Mouse (Mus musculus) forebrain, embryonic 10.5 days (tissue): Measurements from ENCODE around the gene Ankrd55. TPM values are rescaled to one million over a fixed set of nuclear protein-coding genes. Genes with fewer than 3 reads are reported as not detected.
"Not testable (repeated sequence)": the region's sequence is repeated elsewhere in the genome, so short reads cannot be mapped to it uniquely, and the experiment has no call there.

Experiments used
- DNase-seq: peaks from one replicate; pipeline ENCODE4 v3.0.0-alpha.2; 2017; ENCODE audit warnings: low spot score; ENCODE audit errors: extremely low spot score
- H3K27ac ChIP-seq: fragments of 300-500 bp; sonication (generic); 2 replicates; pipeline ENCODE4 v1.5.1; 2016; ENCODE audit warnings: mild to moderate bottlenecking
- H3K27me3 ChIP-seq: fragments of 300-500 bp; sonication (generic); 2 replicates; pipeline ENCODE4 v1.6.1; 2016; ENCODE audit warnings: mild to moderate bottlenecking; ENCODE audit not compliant: poor library complexity, severe bottlenecking
- H3K36me3 ChIP-seq: fragments of 300-500 bp; sonication (generic); replicated peaks from 2 replicates; pipeline ENCODE4 v1.6.1; 2016; ENCODE audit warnings: mild to moderate bottlenecking, moderate library complexity
- H3K4me1 ChIP-seq: fragments of 300-500 bp; sonication (generic); 2 replicates; pipeline ENCODE4 v1.6.1; 2016
- H3K4me3 ChIP-seq: fragments of 300-500 bp; sonication (generic); 2 replicates; pipeline ENCODE4 v1.5.1; 2016; ENCODE audit warnings: mild to moderate bottlenecking, moderate library complexity
- H3K9me3 ChIP-seq: fragments of 300-500 bp; sonication (generic); 2 replicates; pipeline ENCODE4 v1.6.1; 2016; ENCODE audit warnings: mild to moderate bottlenecking, moderate library complexity
- WGBS: fragments of 180-500 bp; shearing (Covaris S2); methylation state at CpG from one replicate; pipeline ENCODE4 v1.1.7; 2016; 5-methylcytosine and 5-hydroxymethylcytosine counted together
- polyA plus RNA-seq: library from polyadenylated mRNA; unstranded; fragments of >200 nt; fragmentation: Nextera tagmentation; extraction: Ambion mirVana; gene quantifications from 2 replicates; pipeline ENCODE4 v1.2.1, GENCODE M21; 2016

Gene Ankrd55
- polyA plus RNA-seq, 1 experiment from 2014 or later, result 0.60 TPM

GRCm38 (mm10) chr13:112303429-112303828, 15.2 kb downstream of the Ankrd55 start:
- Histone ChIP-seq H3K27ac (no peak overlapping the region), H3K27me3 (no peaks in the 10 kb centered on the region), H3K9me3 (no peaks in the 10 kb centered on the region), H3K36me3 (no peaks in the 10 kb centered on the region), H3K4me3 (no peak overlapping the region), H3K4me1 (no peaks in the 10 kb centered on the region)
- DNase-seq, result no peak
- 89% methylated on average over 2 of the region's 2 CpGs for WGBS

GRCm38 (mm10) chr13:112308672-112309071, 20.4 kb downstream of the Ankrd55 start:
- 20% methylated on average over 1 of the region's 1 CpGs for WGBS
- Histone ChIP-seq H3K9me3 (no peaks in the 10 kb centered on the region), H3K36me3 (no peaks in the 10 kb centered on the region), H3K27me3 (no peaks in the 10 kb centered on the region), H3K4me3 (no peak overlapping the region), H3K27ac (no peak overlapping the region), H3K4me1 (no peaks in the 10 kb centered on the region)
- DNase-seq, result no peak

GRCm38 (mm10) chr13:112311611-112312010, 23.4 kb downstream of the Ankrd55 start:
- not testable (repeated sequence) for H3K4me3 ChIP-seq, H3K9me3 ChIP-seq, H3K4me1 ChIP-seq, H3K36me3 ChIP-seq, H3K27me3 ChIP-seq, H3K27ac ChIP-seq, DNase-seq
- 86% methylated on average over 3 of the region's 3 CpGs for WGBS

GRCm38 (mm10) chr13:112315442-112315841, 27.2 kb downstream of the Ankrd55 start:
- WGBS, result 30% methylated on average over 3 of the region's 3 CpGs
- H3K27ac ChIP-seq, result no peak overlapping the region
- peaks cover 10% of the 10 kb centered on the region for H3K4me1 ChIP-seq
- no peak for DNase-seq
- no peaks in the 10 kb centered on the region for H3K36me3 ChIP-seq
- no peaks in the 10 kb centered on the region; the same call in 1 of the 2 replicates for H3K9me3 ChIP-seq
- no peaks in the 10 kb centered on the region for H3K27me3 ChIP-seq
- no peak overlapping the region for H3K4me3 ChIP-seq

GRCm38 (mm10) chr13:112316622-112317482, 28.6 kb downstream of the Ankrd55 start:
- DNase-seq, result no peak
- Histone ChIP-seq H3K9me3 (no peaks in the 10 kb centered on the region; the same call in 1 of the 2 replicates), H3K36me3 (no peaks in the 10 kb centered on the region), H3K4me3 (no peak overlapping the region), H3K27me3 (no peaks in the 10 kb centered on the region), H3K27ac (no peak overlapping the region), H3K4me1 (peaks cover 10% of the 10 kb centered on the region)
- WGBS, result 88% methylated on average over 11 of the region's 11 CpGs

DNA sequence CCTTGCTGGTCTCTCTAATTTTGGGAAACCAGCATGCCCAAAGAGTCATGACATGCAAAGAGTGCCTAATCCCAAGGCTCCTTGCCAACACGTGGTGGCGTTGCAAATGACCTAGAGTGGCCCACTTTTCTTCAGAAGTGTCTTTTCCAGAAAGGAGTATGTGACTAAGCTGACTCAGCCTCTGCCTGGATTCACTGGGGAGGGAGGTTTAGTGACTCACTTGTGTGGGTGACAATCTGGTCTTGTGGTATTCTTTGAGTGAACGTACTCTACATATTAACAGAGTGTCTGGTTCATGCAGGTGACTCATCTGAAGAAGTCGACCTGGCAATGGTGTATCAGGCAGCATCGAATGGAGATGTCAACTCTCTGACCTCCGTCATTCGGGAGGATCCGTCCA, 29.9 kb downstream of the Ankrd55 start:
- Histone ChIP-seq H3K36me3 (no peaks in the 10 kb centered on the region), H3K9me3 (no peaks in the 10 kb centered on the region; the same call in 1 of the 2 replicates), H3K27me3 (no peaks in the 10 kb centered on the region), H3K4me1 (peaks cover 10% of the 10 kb centered on the region), H3K4me3 (no peak overlapping the region), H3K27ac (no peak overlapping the region)
- 87% methylated on average over 8 of the region's 8 CpGs for WGBS
- no peak for DNase-seq

- Histone ChIP-seq H3K27ac (no peak overlapping the region), H3K4me1 (no peaks in the 10 kb centered on the region), H3K36me3 (no peaks in the 10 kb centered on the region), H3K27me3 (no peaks in the 10 kb centered on the region), H3K4me3 (no peak overlapping the region), H3K9me3 (no peaks in the 10 kb centered on the region; the same call in 1 of the 2 replicates)
- 85% methylated on average over 12 of the region's 12 CpGs for WGBS
- no peak for DNase-seq
Measured at GRCm38 (mm10) chr13:112323591-112324266, 35.5 kb downstream of the Ankrd55 start.

- Histone ChIP-seq H3K4me3 (no peak overlapping the region), H3K9me3 (no peaks in the 10 kb centered on the region), H3K4me1 (no peaks in the 10 kb centered on the region), H3K27me3 (no peaks in the 10 kb centered on the region), H3K36me3 (no peaks in the 10 kb centered on the region), H3K27ac (no peak overlapping the region)
- WGBS, result 93% methylated on average over 2 of the region's 2 CpGs
- no peak for DNase-seq
Measured at GRCm38 (mm10) chr13:112325126-112325525, 36.9 kb downstream of the Ankrd55 start.

GRCm38 (mm10) chr13:112326403-112326802, 38.2 kb downstream of the Ankrd55 start:
- WGBS, result 88% methylated on average over 7 of the region's 7 CpGs

DNA sequence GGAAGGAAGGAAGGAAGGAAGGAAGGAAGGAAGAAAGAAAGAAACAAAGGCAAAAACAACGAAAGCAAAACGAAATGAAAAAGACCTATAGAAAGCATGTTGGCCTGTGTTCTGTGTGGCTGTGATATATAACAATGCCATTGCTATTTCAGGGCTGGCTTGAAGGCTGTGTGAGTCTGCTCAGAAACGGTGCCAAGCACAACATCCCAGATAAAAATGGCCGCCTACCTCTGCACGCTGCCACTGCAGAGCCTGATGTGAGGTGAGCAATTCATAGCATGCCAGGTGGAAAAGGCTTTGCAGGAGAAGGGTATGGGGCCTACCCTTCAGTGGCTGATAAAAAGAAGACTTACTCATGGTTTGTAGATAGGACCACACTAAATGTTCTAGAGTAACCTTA, 38.7 kb downstream of the Ankrd55 start:
- DNase-seq, result no peak
- Histone ChIP-seq H3K27ac (no peak overlapping the region), H3K4me1 (peaks cover 15% of the 10 kb centered on the region), H3K9me3 (no peaks in the 10 kb centered on the region), H3K4me3 (no peak overlapping the region), H3K36me3 (no peaks in the 10 kb centered on the region), H3K27me3 (no peaks in the 10 kb centered on the region)
- 90% methylated on average over 5 of the region's 5 CpGs for WGBS

More at GRCm38 (mm10) chr13:112326403-112326802, 38.2 kb downstream of the Ankrd55 start:
- H3K4me3 ChIP-seq, result no peak overlapping the region
- H3K4me1 ChIP-seq, result peaks cover 10% of the 10 kb centered on the region
- H3K36me3 ChIP-seq, result no peaks in the 10 kb centered on the region
- H3K27ac ChIP-seq, result no peak overlapping the region
- DNase-seq, result no peak
- H3K9me3 ChIP-seq, result no peaks in the 10 kb centered on the region
- H3K27me3 ChIP-seq, result no peaks in the 10 kb centered on the region

GRCm38 (mm10) chr13:112327511-112327910, 39.3 kb downstream of the Ankrd55 start:
- H3K27me3 ChIP-seq, result no peaks in the 10 kb centered on the region
- WGBS, result 75% methylated on average over 4 of the region's 4 CpGs
- H3K4me3 ChIP-seq, result no peak overlapping the region
- no peaks in the 10 kb centered on the region for H3K9me3 ChIP-seq
- H3K36me3 ChIP-seq, result no peaks in the 10 kb centered on the region
- no peak for DNase-seq
- no peak overlapping the region for H3K27ac ChIP-seq
- peaks cover 21% of the 10 kb centered on the region for H3K4me1 ChIP-seq

- no peaks in the 10 kb centered on the region for H3K9me3 ChIP-seq
- H3K4me3 ChIP-seq, result no peak overlapping the region
- peaks cover 32% of the 10 kb centered on the region for H3K4me1 ChIP-seq
- H3K27me3 ChIP-seq, result no peaks in the 10 kb centered on the region
- no peak for DNase-seq
- no peaks in the 10 kb centered on the region for H3K36me3 ChIP-seq
- 91% methylated on average over 6 of the region's 6 CpGs for WGBS
- H3K27ac ChIP-seq, result no peak overlapping the region
Measured at GRCm38 (mm10) chr13:112330257-112330656, 42.0 kb downstream of the Ankrd55 start.
